Mouse (Mus musculus) right cerebral cortex, postnatal 4 days (tissue): ENCODE measurements around the gene Atcay.
"Not testable (repeated sequence)": the region's sequence is repeated elsewhere in the genome, so short reads cannot be mapped to it uniquely, and the experiment has no call there.

Source experiments
- DNase-seq: peaks from one replicate; pipeline ENCODE4 v3.0.0-alpha.2; 2022

The Atcay gene

GRCm38 (mm10) chr10:81177958-81178712, 52.5 kb downstream of the Atcay start:
- no peak for DNase-seq

- DNase-seq, result peak; percentile 54
Measured at GRCm38 (mm10) chr10:81177491-81177925, 53.1 kb downstream of the Atcay start.

- DNase-seq, result peak; percentile 100
Measured at GRCm38 (mm10) chr10:81176466-81177271, 54.0 kb downstream of the Atcay start, which contains the start of gene Eef2. TSS of gene Eef2 (plus strand) at chr10:81176631.

GRCm38 (mm10) chr10:81175936-81176465, 54.6 kb downstream of the Atcay start:
- DNase-seq, result no peak

GRCm38 (mm10) chr10:81175345-81175701, 55.3 kb downstream of the Atcay start:
- DNase-seq, result not testable (repeated sequence)

GRCm38 (mm10) chr10:81174617-81175344, 55.9 kb downstream of the Atcay start:
- DNase-seq, result peak; percentile 88

GRCm38 (mm10) chr10:81173132-81173531, 57.5 kb downstream of the Atcay start:
- DNase-seq, result peak; percentile 88

GRCm38 (mm10) chr10:81169411-81169900, 61.2 kb downstream of the Atcay start:
- not testable (repeated sequence) for DNase-seq

- peak; percentile 74 for DNase-seq
Measured at GRCm38 (mm10) chr10:81168521-81169244, 62.0 kb downstream of the Atcay start.

- DNase-seq, result no peak
Measured at GRCm38 (mm10) chr10:81168087-81168431, 62.6 kb downstream of the Atcay start.

GRCm38 (mm10) chr10:81167200-81168086, 63.2 kb downstream of the Atcay start, which contains the start of gene Pias4:
TSS of gene Pias4 (minus strand) at chr10:81167923.
- peak; percentile 100 for DNase-seq

GRCm38 (mm10) chr10:81165118-81165517, 65.5 kb downstream of the Atcay start:
- DNase-seq, result no peak

- no peak for DNase-seq
Measured at GRCm38 (mm10) chr10:81162318-81162652, 68.3 kb downstream of the Atcay start.

- no peak for DNase-seq
Measured at GRCm38 (mm10) chr10:81161602-81162317, 68.9 kb downstream of the Atcay start.

GRCm38 (mm10) chr10:81154736-81155135, 75.9 kb downstream of the Atcay start:
- no peak for DNase-seq
